Mouse (Mus musculus) layer of hippocampus, adult 18-20 months (tissue): Measurements from ENCODE around the gene Mtnr1a. TPM values are rescaled to one million over a fixed set of nuclear protein-coding genes. Genes with fewer than 3 reads are reported as not detected.
A peak's percentile ranks its signal among the peaks of the same experiment; 100 is the strongest.

ENCODE experiments used
- DNase-seq, 2 experiments: peaks; one replicate each; pipeline ENCODE4 v3.0.0; 2022; ENCODE audit warnings: low spot score in 2 of 2
- total RNA-seq, 2 experiments: library from RNA; stranded (reverse); gene quantifications; 2 replicates each; pipeline ENCODE4 v1.2.3; 2021

The Mtnr1a gene
- total RNA-seq, 2 experiments from 2014 or later, result not detected

DNA sequence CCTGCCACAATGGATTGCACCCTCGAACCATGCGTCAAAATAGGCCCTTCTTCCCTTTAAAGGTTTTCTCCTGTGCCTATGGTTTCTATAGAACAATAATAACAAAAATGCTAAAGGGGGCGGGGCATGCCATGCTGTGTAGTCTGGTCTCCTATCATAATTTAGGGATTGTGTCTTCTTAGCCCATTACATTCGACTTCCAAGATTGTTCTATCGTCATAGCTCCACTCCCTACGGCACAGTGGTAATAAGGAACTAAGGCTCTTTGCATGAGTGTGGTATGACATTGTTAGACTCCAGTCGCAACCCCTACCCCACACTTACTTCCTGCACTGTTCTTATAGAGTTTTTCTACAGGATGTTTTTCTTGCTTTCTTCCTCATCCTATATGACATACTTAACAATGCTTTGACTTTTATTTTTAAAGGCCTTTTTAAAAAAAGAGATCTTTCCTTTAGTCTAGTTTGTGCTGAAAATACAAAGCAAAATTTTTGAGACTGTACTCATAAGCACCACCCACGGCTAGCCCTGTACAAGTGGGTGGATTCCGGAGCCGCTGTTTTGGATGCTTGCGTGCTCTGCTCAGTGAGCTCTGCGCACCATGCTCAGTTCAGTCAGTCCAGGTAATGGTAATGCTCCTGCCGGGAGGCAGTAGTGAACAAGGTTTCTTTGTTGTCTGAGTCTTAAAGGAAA, 40.6 kb downstream of the Mtnr1a start:
- DNase-seq, result peak; percentile 33 to 78

GRCm38 (mm10) chr8:45110064-45110812, 41.3 kb downstream of the Mtnr1a start:
- no peak for DNase-seq

GRCm38 (mm10) chr8:45110813-45111104, 41.8 kb downstream of the Mtnr1a start:
- DNase-seq, result no peak

GRCm38 (mm10) chr8:45111820-45112219, 42.9 kb downstream of the Mtnr1a start:
- no peak for DNase-seq

DNA sequence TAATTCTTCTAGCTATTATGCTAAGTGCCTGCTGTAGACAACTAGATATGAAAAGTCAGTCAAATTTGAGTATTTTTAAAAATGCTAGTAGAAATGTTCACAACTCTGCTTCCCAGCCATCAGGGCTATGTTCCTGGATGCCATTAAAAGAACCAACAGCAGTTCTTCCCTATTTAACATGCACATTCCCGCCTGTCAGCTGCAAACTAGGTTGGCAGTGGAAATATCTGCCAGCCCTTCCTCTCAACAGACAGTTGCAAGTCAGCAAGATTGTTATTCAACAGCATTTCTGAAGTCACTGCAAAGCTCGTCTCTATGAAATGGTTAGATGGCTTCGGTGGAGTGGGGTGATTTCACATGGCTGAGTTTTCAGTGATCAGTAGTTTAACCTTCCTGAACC, 48.7 kb downstream of the Mtnr1a start:
- DNase-seq, result peak in 1 of 2 experiments; percentile 35

GRCm38 (mm10) chr8:45125680-45126079, 56.7 kb downstream of the Mtnr1a start:
- peak; percentile 18 to 54 for DNase-seq

Other genes starting within 250 kb of the Mtnr1a start
- gene Fat1, start 133.7 kb upstream of the Mtnr1a start, total RNA-seq, result 10 to 100 TPM; 19.5 to 23.1 TPM
- gene F11, start 192.9 kb downstream of the Mtnr1a start, total RNA-seq, result not detected
- gene Klkb1, start 225.7 kb downstream of the Mtnr1a start, total RNA-seq, result not detected
- not detected for gene Gm45753, start 239.3 kb downstream of the Mtnr1a start, total RNA-seq